Mouse (Mus musculus): Measurements from ENCODE around the gene Pttg1ip. TPM values are rescaled to one million over a fixed set of nuclear protein-coding genes. Genes with fewer than 3 reads are reported as not detected.

Gene Pttg1ip
- polyA plus RNA-seq, 1 experiment from 2014 or later: 69.0 TPM

GRCm38 (mm10) chr10:77560090-77560489, 21.4 kb upstream of the Pttg1ip start:
- DNase-seq (ENCODE audit: low spot score) (no peak), ATAC-seq (replicated peaks; ENCODE audit: low FRiP score) (no peak)
- H3K27ac ChIP-seq (ENCODE audit: low read depth, low read length): no peak overlapping the region
- no peaks in the 10 kb centered on the region for H3K27me3 ChIP-seq (ENCODE audit: control insufficient read depth, insufficient read depth, low read length)
- H3K9me3 ChIP-seq (ENCODE audit: control insufficient read depth, low read length): no peaks in the 10 kb centered on the region
- 85% methylated on average over 11 of the region's 11 CpGs for WGBS
- no peaks in the 10 kb centered on the region for H3K4me1 ChIP-seq (replicated peaks; ENCODE audit: control insufficient read depth, insufficient read depth, low read length)
- no peak overlapping the region for H3K9ac ChIP-seq (ENCODE audit: low read length)
- H3K36me3 ChIP-seq (ENCODE audit: control insufficient read depth, insufficient read depth, low read length): no peaks in the 10 kb centered on the region
- H3K4me2 ChIP-seq (ENCODE audit: low read depth, low read length, severe bottlenecking): no peak overlapping the region
- H3K4me3 ChIP-seq (ENCODE audit: low read depth, low read length): no peak overlapping the region

- H3K27me3 ChIP-seq (ENCODE audit: control insufficient read depth, insufficient read depth, low read length): no peaks in the 10 kb centered on the region
- H3K4me1 ChIP-seq (replicated peaks; ENCODE audit: control insufficient read depth, insufficient read depth, low read length): no peaks in the 10 kb centered on the region
- H3K9ac ChIP-seq (ENCODE audit: low read length): no peak overlapping the region
- H3K4me2 ChIP-seq (ENCODE audit: low read depth, low read length, severe bottlenecking): no peak overlapping the region
- H3K36me3 ChIP-seq (ENCODE audit: control insufficient read depth, insufficient read depth, low read length): no peaks in the 10 kb centered on the region
- H3K27ac ChIP-seq (ENCODE audit: low read depth, low read length): no peak overlapping the region
- ATAC-seq (replicated peaks; ENCODE audit: low FRiP score) (no peak), DNase-seq (ENCODE audit: low spot score) (no peak)
- 88% methylated on average over 9 of the region's 9 CpGs for WGBS
- H3K9me3 ChIP-seq (ENCODE audit: control insufficient read depth, low read length): no peaks in the 10 kb centered on the region
- no peak overlapping the region for H3K4me3 ChIP-seq (ENCODE audit: low read depth, low read length)
These were observed 20.7 kb upstream of the Pttg1ip start for GRCm38 (mm10) chr10:77560830-77561229.

GRCm38 (mm10) chr10:77561508-77561907, 20.0 kb upstream of the Pttg1ip start:
- Histone ChIP-seq H3K27me3 (ENCODE audit: control insufficient read depth, insufficient read depth, low read length) (no peaks in the 10 kb centered on the region), H3K27ac (ENCODE audit: low read depth, low read length) (no peak overlapping the region), H3K4me2 (ENCODE audit: low read depth, low read length, severe bottlenecking) (no peak overlapping the region), H3K9me3 (ENCODE audit: control insufficient read depth, low read length) (no peaks in the 10 kb centered on the region), H3K36me3 (ENCODE audit: control insufficient read depth, insufficient read depth, low read length) (no peaks in the 10 kb centered on the region), H3K4me3 (ENCODE audit: low read depth, low read length) (no peak overlapping the region), H3K4me1 (replicated peaks; ENCODE audit: control insufficient read depth, insufficient read depth, low read length) (no peaks in the 10 kb centered on the region), H3K9ac (ENCODE audit: low read length) (no peak overlapping the region)
- DNase-seq (ENCODE audit: low spot score): no peak
- 71% methylated on average over 2 of the region's 2 CpGs for WGBS
- no peak for ATAC-seq (replicated peaks; ENCODE audit: low FRiP score)

- H3K4me2 ChIP-seq (ENCODE audit: low read depth, low read length, severe bottlenecking): no peak overlapping the region
- H3K9me3 ChIP-seq (ENCODE audit: control insufficient read depth, low read length): no peaks in the 10 kb centered on the region
- H3K4me3 ChIP-seq (ENCODE audit: low read depth, low read length): no peak overlapping the region
- DNase-seq (ENCODE audit: low spot score) (no peak), ATAC-seq (replicated peaks; ENCODE audit: low FRiP score) (no peak)
- no peaks in the 10 kb centered on the region for H3K36me3 ChIP-seq (ENCODE audit: control insufficient read depth, insufficient read depth, low read length)
- H3K27me3 ChIP-seq (ENCODE audit: control insufficient read depth, insufficient read depth, low read length): no peaks in the 10 kb centered on the region
- H3K9ac ChIP-seq (ENCODE audit: low read length): no peak overlapping the region
- no peaks in the 10 kb centered on the region for H3K4me1 ChIP-seq (replicated peaks; ENCODE audit: control insufficient read depth, insufficient read depth, low read length)
- H3K27ac ChIP-seq (ENCODE audit: low read depth, low read length): no peak overlapping the region
- 86% methylated on average over 8 of the region's 8 CpGs for WGBS
These were observed 16.5 kb upstream of the Pttg1ip start for GRCm38 (mm10) chr10:77565005-77565404.

GRCm38 (mm10) chr10:77566651-77567050, 14.9 kb upstream of the Pttg1ip start:
- H3K4me3 ChIP-seq (ENCODE audit: low read depth, low read length): no peak overlapping the region
- no peak overlapping the region for H3K9ac ChIP-seq (ENCODE audit: low read length)
- H3K27me3 ChIP-seq (ENCODE audit: control insufficient read depth, insufficient read depth, low read length): no peaks in the 10 kb centered on the region
- DNase-seq (ENCODE audit: low spot score) (peak; percentile 84), ATAC-seq (replicated peaks; ENCODE audit: low FRiP score) (no peak)
- no peaks in the 10 kb centered on the region for H3K36me3 ChIP-seq (ENCODE audit: control insufficient read depth, insufficient read depth, low read length)
- no peak overlapping the region for H3K27ac ChIP-seq (ENCODE audit: low read depth, low read length)
- no peak overlapping the region for H3K4me2 ChIP-seq (ENCODE audit: low read depth, low read length, severe bottlenecking)
- H3K4me1 ChIP-seq (replicated peaks; ENCODE audit: control insufficient read depth, insufficient read depth, low read length): no peaks in the 10 kb centered on the region
- WGBS: 33% methylated on average over 8 of the region's 8 CpGs
- H3K9me3 ChIP-seq (ENCODE audit: control insufficient read depth, low read length): no peaks in the 10 kb centered on the region

GRCm38 (mm10) chr10:77569481-77569880, 12.0 kb upstream of the Pttg1ip start:
- Histone ChIP-seq H3K4me2 (ENCODE audit: low read depth, low read length, severe bottlenecking) (no peak overlapping the region), H3K4me1 (replicated peaks; ENCODE audit: control insufficient read depth, insufficient read depth, low read length) (no peaks in the 10 kb centered on the region), H3K4me3 (ENCODE audit: low read depth, low read length) (no peak overlapping the region), H3K9ac (ENCODE audit: low read length) (no peak overlapping the region), H3K36me3 (ENCODE audit: control insufficient read depth, insufficient read depth, low read length) (no peaks in the 10 kb centered on the region), H3K27ac (ENCODE audit: low read depth, low read length) (no peak overlapping the region), H3K27me3 (ENCODE audit: control insufficient read depth, insufficient read depth, low read length) (no peaks in the 10 kb centered on the region), H3K9me3 (ENCODE audit: control insufficient read depth, low read length) (no peaks in the 10 kb centered on the region)
- ATAC-seq (replicated peaks; ENCODE audit: low FRiP score) (no peak), DNase-seq (ENCODE audit: low spot score) (no peak)
- 46% methylated on average over 7 of the region's 7 CpGs for WGBS

- DNase-seq (ENCODE audit: low spot score) (no peak), ATAC-seq (replicated peaks; ENCODE audit: low FRiP score) (no peak)
- H3K4me2 ChIP-seq (ENCODE audit: low read depth, low read length, severe bottlenecking): no peak overlapping the region
- no peaks in the 10 kb centered on the region for H3K36me3 ChIP-seq (ENCODE audit: control insufficient read depth, insufficient read depth, low read length)
- H3K27me3 ChIP-seq (ENCODE audit: control insufficient read depth, insufficient read depth, low read length): no peaks in the 10 kb centered on the region
- 59% methylated on average over 6 of the region's 6 CpGs for WGBS
- H3K4me1 ChIP-seq (replicated peaks; ENCODE audit: control insufficient read depth, insufficient read depth, low read length): no peaks in the 10 kb centered on the region
- H3K9ac ChIP-seq (ENCODE audit: low read length): no peak overlapping the region
- no peak overlapping the region for H3K4me3 ChIP-seq (ENCODE audit: low read depth, low read length)
- no peaks in the 10 kb centered on the region for H3K9me3 ChIP-seq (ENCODE audit: control insufficient read depth, low read length)
- H3K27ac ChIP-seq (ENCODE audit: low read depth, low read length): no peak overlapping the region
These were observed 11.4 kb upstream of the Pttg1ip start for GRCm38 (mm10) chr10:77569973-77570658.

- no peaks in the 10 kb centered on the region for H3K9me3 ChIP-seq (ENCODE audit: control insufficient read depth, low read length)
- H3K27me3 ChIP-seq (ENCODE audit: control insufficient read depth, insufficient read depth, low read length): no peaks in the 10 kb centered on the region
- no peak for ATAC-seq (replicated peaks; ENCODE audit: low FRiP score)
- H3K9ac ChIP-seq (ENCODE audit: low read length): no peak overlapping the region
- no peak overlapping the region for H3K27ac ChIP-seq (ENCODE audit: low read depth, low read length)
- no peaks in the 10 kb centered on the region for H3K36me3 ChIP-seq (ENCODE audit: control insufficient read depth, insufficient read depth, low read length)
- H3K4me2 ChIP-seq (ENCODE audit: low read depth, low read length, severe bottlenecking): no peak overlapping the region
- no peak for DNase-seq (ENCODE audit: low spot score)
- no peaks in the 10 kb centered on the region for H3K4me1 ChIP-seq (replicated peaks; ENCODE audit: control insufficient read depth, insufficient read depth, low read length)
- H3K4me3 ChIP-seq (ENCODE audit: low read depth, low read length): no peak overlapping the region
- WGBS: 37% methylated on average over 3 of the region's 3 CpGs
These were observed 9.3 kb upstream of the Pttg1ip start for GRCm38 (mm10) chr10:77572225-77572624.

GRCm38 (mm10) chr10:77573162-77573561, 8.4 kb upstream of the Pttg1ip start:
- ATAC-seq (replicated peaks; ENCODE audit: low FRiP score) (no peak), DNase-seq (ENCODE audit: low spot score) (no peak)
- Histone ChIP-seq H3K27ac (ENCODE audit: low read depth, low read length) (no peak overlapping the region), H3K27me3 (ENCODE audit: control insufficient read depth, insufficient read depth, low read length) (no peaks in the 10 kb centered on the region), H3K4me2 (ENCODE audit: low read depth, low read length, severe bottlenecking) (no peak overlapping the region), H3K4me3 (ENCODE audit: low read depth, low read length) (no peak overlapping the region), H3K9me3 (ENCODE audit: control insufficient read depth, low read length) (no peaks in the 10 kb centered on the region), H3K36me3 (ENCODE audit: control insufficient read depth, insufficient read depth, low read length) (no peaks in the 10 kb centered on the region), H3K9ac (ENCODE audit: low read length) (no peak overlapping the region), H3K4me1 (replicated peaks; ENCODE audit: control insufficient read depth, insufficient read depth, low read length) (no peaks in the 10 kb centered on the region)
- 84% methylated on average over 1 of the region's 1 CpGs for WGBS

Measured in forebrain, embryonic 11.5 days (tissue).